Mouse (Mus musculus) limb, embryonic 11.5 days (tissue): ENCODE data around the gene Slc22a18. TPM values are rescaled to one million over a fixed set of nuclear protein-coding genes. Genes with fewer than 3 reads are reported as not detected.

ENCODE experiments used
- ATAC-seq: fragments of 200-750 bp; cut with Nextera tagmentation; 2 replicates; pipeline ENCODE4 v1.8.0; 2017; ENCODE audit warnings: low read depth; ENCODE audit not compliant: insufficient number of reproducible peaks, low FRiP score, low TSS enrichment
- DNase-seq: peaks from one replicate; pipeline ENCODE4 v3.0.0-alpha.2; 2015; ENCODE audit warnings: low spot score
- H3K27ac ChIP-seq: fragments of 300-500 bp; sonication (generic); replicated peaks from 2 replicates; pipeline ENCODE4 v1.5.1; 2014; ENCODE audit warnings: low read depth, mild to moderate bottlenecking, low read length
- H3K27me3 ChIP-seq: fragments of 300-500 bp; sonication (generic); 2 replicates; pipeline ENCODE4 v1.6.1; 2014; ENCODE audit warnings: mild to moderate bottlenecking, low read length, mixed read lengths; ENCODE audit not compliant: control insufficient read depth, insufficient read depth
- H3K36me3 ChIP-seq: fragments of 300-500 bp; sonication (generic); 2 replicates; pipeline ENCODE4 v1.6.1; 2014; ENCODE audit warnings: mild to moderate bottlenecking, low read length, moderate library complexity, mixed read lengths; ENCODE audit not compliant: control insufficient read depth, insufficient read depth
- H3K4me1 ChIP-seq: fragments of 300-500 bp; sonication (generic); 2 replicates; pipeline ENCODE4 v1.6.1; 2014; ENCODE audit warnings: low read length, mixed read lengths; ENCODE audit not compliant: control insufficient read depth, insufficient read depth
- H3K4me2 ChIP-seq: fragments of 300-500 bp; sonication (generic); 2 replicates; pipeline ENCODE4 v1.6.1; 2014; ENCODE audit warnings: low read depth, mild to moderate bottlenecking, moderate library complexity; ENCODE audit not compliant: severe bottlenecking
- H3K4me3 ChIP-seq: fragments of 300-500 bp; sonication (generic); 2 replicates; pipeline ENCODE4 v1.5.1; 2014; ENCODE audit warnings: low read depth, low read length
- H3K9ac ChIP-seq: fragments of 300-500 bp; sonication (generic); 2 replicates; pipeline ENCODE4 v1.6.1; 2014; ENCODE audit warnings: mild to moderate bottlenecking, low read length
- H3K9me3 ChIP-seq: fragments of 300-500 bp; sonication (generic); 2 replicates; pipeline ENCODE4 v1.6.1; 2016; ENCODE audit warnings: low read length; ENCODE audit not compliant: control insufficient read depth
- WGBS: fragments of 180-500 bp; shearing (Covaris S2); extraction: QIAGEN DNeasy Blood & Tissue Kit; methylation state at CpG from one replicate; pipeline ENCODE4 v1.1.7; 2014; 5-methylcytosine and 5-hydroxymethylcytosine counted together
- polyA plus RNA-seq: library from polyadenylated mRNA; unstranded; fragments of >200 nt; fragmentation: Nextera tagmentation; extraction: Ambion mirVana; gene quantifications from 2 replicates; pipeline ENCODE4 v1.2.1, GENCODE M21; 2014

Gene Slc22a18
- polyA plus RNA-seq, 1 experiment from 2014 or later = 0.97 TPM

- 0 out of 2 replicates have a peak, but pooled peaks cover 2% of the 10 kb centered on the region for H3K4me1 ChIP-seq
These were observed 8.4 kb downstream of the Slc22a18 start for GRCm38 (mm10) chr7:143481806-143482387.

DNA sequence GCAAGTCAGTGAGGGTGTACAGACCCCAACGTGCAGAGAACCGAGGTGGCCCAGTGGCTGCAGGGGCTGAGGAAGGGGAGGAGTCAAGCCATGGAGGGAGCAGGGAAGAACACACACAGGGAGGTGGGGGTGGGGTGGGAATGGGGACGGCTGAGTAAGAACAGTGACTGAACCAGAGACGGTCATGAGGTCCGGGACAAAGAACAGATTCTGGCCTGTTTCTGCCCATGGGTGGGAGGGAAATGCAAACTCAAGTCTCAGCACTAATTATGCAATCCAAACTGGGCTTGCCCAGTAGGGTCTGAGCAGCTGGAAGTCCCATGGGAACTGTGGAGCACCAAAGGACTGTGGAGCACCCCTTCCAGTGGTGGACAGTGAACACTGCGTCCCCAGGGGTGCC lies 9.0 kb downstream of the Slc22a18 start:
- WGBS = 14% methylated on average over 6 of the region's 6 CpGs

More at GRCm38 (mm10) chr7:143481806-143482387, 8.4 kb downstream of the Slc22a18 start:
- H3K27ac ChIP-seq = no peak overlapping the region
- no peak overlapping the region for H3K4me2 ChIP-seq
- no peak overlapping the region for H3K9ac ChIP-seq
- no peaks in the 10 kb centered on the region for H3K36me3 ChIP-seq
- DNase-seq (no peak), ATAC-seq (no peak)
- WGBS = 57% methylated on average over 5 of the region's 5 CpGs
- no peaks in the 10 kb centered on the region for H3K27me3 ChIP-seq
- no peak overlapping the region for H3K4me3 ChIP-seq
- H3K9me3 ChIP-seq = no peaks in the 10 kb centered on the region

DNA sequence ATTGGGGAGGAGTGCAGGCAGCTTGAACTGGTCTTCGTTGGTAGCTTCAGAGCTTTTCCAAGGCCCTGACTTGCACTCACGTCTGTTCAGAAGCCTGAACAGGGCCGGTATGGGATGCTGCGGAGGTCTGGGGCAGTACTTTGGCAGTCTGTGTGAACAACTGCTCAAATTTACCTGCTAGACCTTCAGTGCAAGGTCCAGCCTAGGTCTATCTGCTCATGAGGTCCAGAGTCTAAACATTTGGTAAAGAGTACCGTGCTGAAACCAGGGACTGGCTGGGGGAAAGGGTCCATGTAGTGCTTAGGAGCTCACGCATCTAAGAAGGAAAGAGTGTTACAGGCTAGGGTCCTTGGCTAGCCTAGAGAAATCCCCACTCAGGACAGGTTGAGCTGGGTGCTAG lies 16.2 kb downstream of the Slc22a18 start:
- Histone ChIP-seq H3K27ac (no peak overlapping the region), H3K4me3 (no peak overlapping the region), H3K4me1 (no peaks in the 10 kb centered on the region), H3K27me3 (no peaks in the 10 kb centered on the region), H3K9ac (no peak overlapping the region), H3K4me2 (no peak overlapping the region), H3K9me3 (no peaks in the 10 kb centered on the region), H3K36me3 (no peaks in the 10 kb centered on the region)
- ATAC-seq (no peak), DNase-seq (no peak)
- WGBS = 76% methylated on average over 6 of the region's 6 CpGs

More for the DNA sequence above, 9.0 kb downstream of the Slc22a18 start:
- H3K27me3 ChIP-seq = no peaks in the 10 kb centered on the region
- H3K9me3 ChIP-seq = no peaks in the 10 kb centered on the region
- H3K4me2 ChIP-seq = no peak overlapping the region
- no peaks in the 10 kb centered on the region for H3K36me3 ChIP-seq
- H3K27ac ChIP-seq = no peak overlapping the region
- no peak for ATAC-seq
- no peak overlapping the region for H3K4me3 ChIP-seq
- DNase-seq = peak; percentile 36
- H3K9ac ChIP-seq = no peak overlapping the region
- 0 out of 2 replicates have a peak, but pooled peaks cover 2% of the 10 kb centered on the region for H3K4me1 ChIP-seq

- no peak overlapping the region for H3K4me3 ChIP-seq
- WGBS = 72% methylated on average over 6 of the region's 6 CpGs
- no peak overlapping the region for H3K9ac ChIP-seq
- H3K36me3 ChIP-seq = no peaks in the 10 kb centered on the region
- no peak overlapping the region for H3K4me2 ChIP-seq
- H3K27me3 ChIP-seq = no peaks in the 10 kb centered on the region; the same call in 1 of the 2 replicates
- no peak overlapping the region for H3K27ac ChIP-seq
- H3K9me3 ChIP-seq = no peaks in the 10 kb centered on the region
- ATAC-seq = no peak
- H3K4me1 ChIP-seq = no peaks in the 10 kb centered on the region
- DNase-seq = no peak
These were observed 20.1 kb downstream of the Slc22a18 start for GRCm38 (mm10) chr7:143493616-143494126.

GRCm38 (mm10) chr7:143495104-143495961 lies 21.8 kb downstream of the Slc22a18 start:
- 82% methylated on average over 8 of the region's 8 CpGs for WGBS
- no peak for ATAC-seq
- H3K4me2 ChIP-seq = no peak overlapping the region

GRCm38 (mm10) chr7:143498584-143498983 lies 25.0 kb downstream of the Slc22a18 start:
- Histone ChIP-seq H3K27ac (no peak overlapping the region), H3K4me2 (no peak overlapping the region), H3K9ac (no peak overlapping the region), H3K27me3 (peaks cover 28% of the 10 kb centered on the region), H3K9me3 (no peaks in the 10 kb centered on the region), H3K4me1 (peaks cover 6% of the 10 kb centered on the region), H3K4me3 (no peak overlapping the region), H3K36me3 (no peaks in the 10 kb centered on the region)
- no peak for DNase-seq
- no peak for ATAC-seq
- WGBS = 95% methylated on average over 4 of the region's 4 CpGs

More at GRCm38 (mm10) chr7:143495104-143495961, 21.8 kb downstream of the Slc22a18 start:
- H3K36me3 ChIP-seq = no peaks in the 10 kb centered on the region
- H3K9ac ChIP-seq = no peak overlapping the region
- peaks cover under 1% of the 10 kb centered on the region for H3K27me3 ChIP-seq
- no peak overlapping the region for H3K27ac ChIP-seq
- H3K4me1 ChIP-seq = no peaks in the 10 kb centered on the region
- DNase-seq = no peak
- H3K4me3 ChIP-seq = no peak overlapping the region
- no peaks in the 10 kb centered on the region for H3K9me3 ChIP-seq

- H3K9ac ChIP-seq = no peak overlapping the region
- no peak overlapping the region for H3K27ac ChIP-seq
- no peak overlapping the region for H3K4me2 ChIP-seq
- no peaks in the 10 kb centered on the region for H3K9me3 ChIP-seq
- H3K27me3 ChIP-seq = peaks cover 32% of the 10 kb centered on the region
- WGBS = 16% methylated on average over 2 of the region's 2 CpGs
- peaks cover 6% of the 10 kb centered on the region for H3K4me1 ChIP-seq
- DNase-seq (no peak), ATAC-seq (no peak)
- no peak overlapping the region for H3K4me3 ChIP-seq
- no peaks in the 10 kb centered on the region for H3K36me3 ChIP-seq
These were observed 27.4 kb downstream of the Slc22a18 start for GRCm38 (mm10) chr7:143500912-143501311.

DNA sequence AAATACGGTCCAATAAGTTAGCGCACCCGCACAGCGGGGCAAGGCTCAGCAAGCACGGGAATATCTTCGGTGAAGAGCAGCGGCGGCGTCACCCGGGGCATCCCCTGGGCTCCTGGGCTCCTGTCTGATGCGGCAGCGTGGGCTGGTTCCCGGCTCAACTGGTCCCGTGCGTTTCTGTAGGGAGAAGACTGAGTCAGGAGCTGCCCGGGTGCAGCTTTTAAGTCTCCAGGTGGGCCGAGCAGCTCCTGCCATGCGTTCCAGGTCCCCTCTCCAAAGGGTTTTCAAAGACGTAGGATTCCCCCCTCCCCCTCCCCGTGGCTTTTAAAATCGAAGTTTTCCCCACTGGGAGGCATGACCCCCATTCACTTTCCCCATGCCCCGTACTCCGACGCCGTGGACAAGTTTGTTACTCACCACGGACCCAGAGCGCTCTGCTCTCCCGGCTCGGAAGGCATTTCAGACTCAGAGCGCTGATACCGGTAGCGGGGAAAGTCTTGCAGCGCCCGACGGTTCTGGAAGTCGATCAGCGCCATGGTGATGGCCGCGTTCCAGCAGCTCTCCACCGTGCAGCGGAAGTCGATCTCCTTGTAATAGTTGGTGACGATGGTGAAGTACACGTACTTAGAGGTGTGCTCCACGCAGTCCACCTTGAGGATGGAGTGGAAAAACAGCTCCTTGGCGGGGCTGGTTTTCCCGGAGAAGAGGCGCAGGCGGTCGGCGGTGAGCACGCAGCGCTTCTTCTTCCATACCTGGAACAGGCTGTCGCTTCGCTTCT lies 28.3 kb downstream of the Slc22a18 start:
- ATAC-seq = no peak
- H3K9ac ChIP-seq = no peak overlapping the region

More for the DNA sequence above, 28.3 kb downstream of the Slc22a18 start:
- Histone ChIP-seq H3K4me3 (peak overlapping the region; percentile 37), H3K4me2 (peak overlapping the region; percentile 56), H3K36me3 (no peaks in the 10 kb centered on the region), H3K27me3 (peaks cover 32% of the 10 kb centered on the region), H3K9me3 (no peaks in the 10 kb centered on the region), H3K4me1 (peaks cover 6% of the 10 kb centered on the region), H3K27ac (no peak overlapping the region)
- 4% methylated on average over 55 of the region's 55 CpGs for WGBS
- peak; percentile 69 for DNase-seq
